Mouse (Mus musculus): ENCODE measurements around the gene Arhgef25.
"Not testable (repeated sequence)": the region's sequence is repeated elsewhere in the genome, so short reads cannot be mapped to it uniquely, and the experiment has no call there.

The Arhgef25 gene

DNA sequence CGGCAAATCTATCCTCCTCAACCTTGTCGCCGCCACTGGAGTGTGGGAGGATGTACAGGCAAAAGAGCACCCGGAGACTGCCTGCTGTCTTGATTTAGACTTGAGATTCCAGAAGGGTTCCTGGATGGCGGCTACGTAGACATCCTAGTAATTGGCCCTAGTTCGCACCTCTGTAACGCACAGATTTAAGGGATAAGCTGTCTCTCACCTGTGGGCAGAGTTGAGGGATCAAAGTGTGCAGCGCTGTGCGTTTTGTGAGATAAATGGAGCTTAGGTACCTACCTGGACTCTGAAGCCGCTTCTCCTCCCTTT is 23.5 kb downstream of the Arhgef25 start:
- no peak for DNase-seq (ENCODE audit: low read depth, low spot score)

DNA sequence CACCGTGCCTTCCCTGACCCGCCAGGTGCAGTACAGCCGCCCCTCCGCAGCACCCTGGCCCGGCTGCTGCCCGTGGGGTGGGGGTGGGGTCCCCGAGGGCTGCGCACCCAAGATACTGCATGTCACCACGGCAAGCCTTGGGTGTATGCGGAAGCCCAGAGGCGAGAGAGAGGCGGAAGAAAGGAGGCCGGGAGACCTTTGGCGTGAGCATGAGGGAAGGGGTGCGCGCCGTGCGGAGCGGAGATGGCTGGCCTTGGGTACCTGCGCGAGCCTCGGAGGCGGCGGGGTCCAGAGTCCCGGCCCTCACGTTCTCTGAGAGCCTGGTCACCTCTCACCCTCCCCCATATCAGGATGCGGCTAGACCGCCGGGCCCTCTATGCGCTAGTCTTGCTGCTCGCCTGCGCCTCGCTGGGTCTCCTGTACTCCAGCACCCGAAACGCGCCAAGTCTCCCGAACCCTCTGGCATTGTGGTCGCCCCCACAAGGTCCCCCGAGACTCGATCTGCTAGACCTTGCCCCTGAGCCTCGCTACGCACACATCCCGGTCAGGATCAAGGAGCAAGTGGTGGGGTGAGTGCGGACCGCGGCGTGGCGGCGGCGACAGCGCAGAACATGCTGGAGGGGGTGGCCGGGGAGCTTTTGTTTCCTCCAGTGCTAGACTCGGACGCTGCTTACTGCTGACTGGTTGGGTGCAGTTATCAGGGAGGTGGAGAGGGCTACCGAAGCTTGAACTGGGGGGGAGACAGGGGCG is 24.1 kb downstream of the Arhgef25 start:
- DNase-seq (ENCODE audit: low read depth, low spot score), result no peak

DNA sequence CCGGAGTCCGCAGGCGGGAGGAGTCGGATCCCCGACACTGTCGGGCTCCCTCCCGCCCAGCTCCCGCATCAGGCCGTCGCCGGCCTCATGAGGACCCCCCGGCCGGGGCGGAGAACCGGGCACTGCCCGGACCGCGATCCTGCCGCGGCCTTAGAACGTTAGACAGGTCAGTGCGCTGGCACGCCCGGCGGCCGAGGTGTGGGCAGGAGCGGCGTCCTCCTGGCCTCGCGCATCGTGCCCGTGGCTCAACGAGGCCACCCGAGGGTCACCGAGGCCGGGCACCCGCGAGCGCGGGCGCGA is 24.6 kb downstream of the Arhgef25 start:
- no peak for DNase-seq (ENCODE audit: low read depth, low spot score)

DNA sequence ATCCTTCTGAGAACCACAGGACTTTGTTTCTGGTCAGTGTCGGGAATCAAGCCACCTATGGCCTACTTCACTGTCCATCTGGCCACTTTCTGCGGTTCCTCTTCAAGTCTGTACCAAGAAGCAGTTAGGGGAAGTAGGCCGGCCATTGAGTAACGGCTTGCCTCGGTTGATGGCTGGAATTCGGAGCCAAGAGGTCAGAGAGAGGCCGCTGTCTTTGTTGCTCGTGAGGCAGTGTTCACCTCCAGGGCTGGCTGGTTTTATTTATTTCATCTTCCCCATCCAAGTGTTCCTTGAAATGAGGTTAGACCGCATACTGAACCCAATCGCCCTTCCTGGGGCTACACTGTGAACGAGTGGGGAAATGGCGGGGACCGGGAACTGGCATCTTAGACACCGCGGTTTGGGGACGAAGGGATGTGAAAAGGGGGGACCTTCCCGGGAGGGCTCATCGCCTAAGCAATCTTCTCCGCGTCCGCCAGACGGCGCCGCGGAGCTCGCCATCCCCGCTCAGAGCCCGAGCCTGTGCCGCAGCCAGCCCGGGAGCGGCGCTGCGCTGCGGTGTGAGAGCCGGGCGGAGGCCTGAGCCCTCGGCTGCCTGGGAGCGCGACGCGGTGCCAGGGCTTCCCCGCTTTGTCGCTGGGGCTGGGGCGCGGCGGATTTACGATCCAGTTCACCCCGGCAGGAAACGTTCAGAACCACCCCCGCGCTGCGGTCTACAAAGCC is 25.1 kb downstream of the Arhgef25 start, which contains the start of gene B4galnt1:
B4galnt1 (plus strand) TSS at position 595 of the 723 bp plus-strand sequence.
- DNase-seq (ENCODE audit: low read depth, low spot score), result peak; percentile 73

DNA sequence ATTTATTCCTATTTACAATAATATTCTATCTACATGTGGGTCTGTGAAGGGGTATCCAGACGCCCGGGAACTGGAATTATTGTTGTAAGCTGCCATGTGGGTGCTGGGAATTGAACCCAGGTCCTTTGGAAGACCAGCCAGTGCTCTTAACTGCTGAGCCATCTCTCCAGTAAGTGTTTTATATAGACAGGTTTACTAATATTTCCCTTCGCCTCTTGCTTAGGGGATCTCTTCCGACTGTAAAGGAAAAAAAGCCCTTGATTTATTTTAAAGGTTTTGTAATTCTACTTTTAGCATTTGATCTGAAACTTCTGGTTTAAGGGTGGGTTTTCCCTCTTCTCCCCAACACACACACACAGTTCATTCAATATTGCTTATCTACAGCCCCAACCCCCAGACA is 25.7 kb downstream of the Arhgef25 start:
- no peak for DNase-seq (ENCODE audit: low read depth, low spot score)

DNA sequence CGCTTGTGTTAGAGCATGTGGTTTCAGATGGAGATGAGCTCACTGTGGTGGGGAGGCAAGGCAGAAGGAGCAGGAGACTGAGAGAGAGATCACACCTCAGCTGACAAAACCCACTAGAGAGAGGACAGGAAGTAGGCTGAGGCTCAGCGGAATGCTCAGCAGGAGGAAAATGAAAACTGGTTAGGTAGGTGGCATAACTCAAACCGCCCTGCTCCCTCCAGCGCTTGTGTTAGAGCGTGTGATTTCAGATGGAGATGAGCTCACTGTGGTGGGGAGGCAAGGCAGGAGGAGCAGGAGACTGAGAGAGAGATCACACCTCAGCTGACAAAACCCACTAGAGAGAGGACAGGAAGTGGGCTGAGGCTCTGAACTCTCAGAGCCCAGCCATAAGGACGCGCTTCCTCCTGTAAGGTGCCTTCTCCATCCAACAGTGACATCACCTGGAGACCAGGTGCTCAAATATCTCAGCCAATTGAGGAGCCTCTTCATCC is 27.1 kb downstream of the Arhgef25 start:
- DNase-seq (ENCODE audit: low read depth, low spot score), result not testable (repeated sequence)

DNA sequence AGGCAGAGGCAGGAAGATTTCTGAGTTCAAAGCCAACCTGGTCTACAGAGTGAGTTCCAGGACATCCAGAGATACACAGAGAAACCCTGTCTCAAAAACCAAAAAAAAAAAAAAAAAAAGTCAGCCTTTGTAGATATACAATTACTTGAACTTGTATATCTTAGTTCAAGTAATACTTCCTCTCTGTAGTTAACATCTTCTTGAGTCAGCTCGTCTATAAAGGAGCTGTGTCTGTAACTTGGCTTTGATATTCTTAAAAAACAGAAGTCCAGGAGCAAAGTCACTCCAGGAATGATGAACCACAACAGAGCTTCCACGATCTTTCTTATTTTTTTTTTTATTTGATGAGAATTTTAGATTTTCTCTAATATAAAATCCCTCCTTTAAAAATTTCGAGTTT is 29.2 kb downstream of the Arhgef25 start:
- no peak for DNase-seq (ENCODE audit: low read depth, low spot score)

DNA sequence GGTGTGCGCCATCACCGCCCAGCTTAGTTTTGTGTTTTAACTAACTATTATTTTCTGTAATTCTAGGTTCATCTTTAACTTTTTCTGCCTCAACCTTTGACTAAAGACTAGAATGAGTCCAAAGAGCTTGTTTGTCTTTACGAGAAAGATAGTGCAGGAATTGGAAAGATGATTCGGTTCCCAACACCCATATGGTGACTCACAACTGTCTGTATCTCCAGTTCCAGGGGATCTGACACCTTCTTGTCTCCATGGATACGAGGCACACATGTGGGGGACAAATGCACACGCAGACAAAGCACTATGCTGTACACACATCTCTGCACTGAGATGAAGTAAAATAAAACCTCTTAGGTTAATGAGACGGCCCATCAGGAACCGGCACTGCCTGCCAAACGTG is 29.8 kb downstream of the Arhgef25 start:
- DNase-seq (ENCODE audit: low read depth, low spot score), result no peak

DNA sequence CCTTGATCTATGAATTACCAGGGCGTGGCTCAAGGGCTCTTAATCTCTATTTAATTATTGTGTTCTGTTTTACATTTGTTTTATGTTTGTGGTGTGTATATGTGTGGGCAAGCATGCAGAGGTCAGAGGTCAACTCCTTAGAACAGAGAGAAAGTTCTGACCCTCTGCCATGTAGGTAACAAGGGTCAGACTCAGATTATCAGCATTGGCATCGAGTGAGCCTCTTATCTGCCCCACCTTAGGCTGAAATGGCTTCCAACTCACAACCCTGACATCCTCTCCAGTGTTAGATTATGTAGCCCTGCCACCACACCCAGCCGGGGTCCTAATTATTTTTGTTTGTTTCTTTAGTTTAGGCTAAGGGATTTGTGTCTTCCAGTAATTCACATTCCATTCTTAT is 31.4 kb downstream of the Arhgef25 start:
- DNase-seq (ENCODE audit: low read depth, low spot score), result no peak

DNA sequence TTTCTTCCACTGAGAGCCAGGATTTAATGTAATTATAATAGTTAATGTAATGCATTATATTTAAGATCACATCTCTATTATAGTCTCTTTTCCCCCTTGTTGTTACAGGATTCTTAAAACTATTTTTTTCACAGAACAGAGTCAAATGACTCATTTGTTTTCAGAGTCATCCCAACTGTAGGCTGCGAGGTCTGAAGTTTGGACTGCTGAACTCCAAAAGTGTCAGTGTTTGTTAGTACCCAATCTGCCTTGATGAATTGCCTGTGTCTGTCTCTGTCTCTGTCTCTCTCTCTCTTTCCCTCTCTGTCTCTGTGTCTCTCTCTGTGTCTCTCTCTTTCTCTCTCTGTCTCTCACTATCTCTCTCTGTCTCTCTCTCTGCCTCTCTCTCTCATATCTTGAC is 33.4 kb downstream of the Arhgef25 start:
- no peak for DNase-seq (ENCODE audit: low read depth, low spot score)

DNA sequence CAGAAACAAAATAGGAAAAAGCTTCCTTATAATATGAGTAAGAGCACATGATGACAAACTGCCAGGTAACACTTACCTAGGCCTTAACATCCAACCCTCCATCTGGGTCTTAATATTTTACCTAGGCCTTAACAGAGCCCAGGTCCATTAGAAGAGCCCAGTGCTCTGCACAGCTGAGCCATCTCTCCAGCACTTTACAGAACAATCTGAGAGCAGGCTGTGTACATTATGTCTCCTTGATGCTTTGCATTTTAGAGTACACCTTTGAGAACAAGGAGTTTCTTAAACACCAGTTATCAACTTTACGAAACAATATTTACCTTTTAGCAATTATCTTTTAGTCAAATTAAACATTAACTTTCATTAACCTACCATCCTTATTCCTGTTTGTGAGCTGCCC is 33.8 kb downstream of the Arhgef25 start:
- no peak for DNase-seq (ENCODE audit: low read depth, low spot score)

DNA sequence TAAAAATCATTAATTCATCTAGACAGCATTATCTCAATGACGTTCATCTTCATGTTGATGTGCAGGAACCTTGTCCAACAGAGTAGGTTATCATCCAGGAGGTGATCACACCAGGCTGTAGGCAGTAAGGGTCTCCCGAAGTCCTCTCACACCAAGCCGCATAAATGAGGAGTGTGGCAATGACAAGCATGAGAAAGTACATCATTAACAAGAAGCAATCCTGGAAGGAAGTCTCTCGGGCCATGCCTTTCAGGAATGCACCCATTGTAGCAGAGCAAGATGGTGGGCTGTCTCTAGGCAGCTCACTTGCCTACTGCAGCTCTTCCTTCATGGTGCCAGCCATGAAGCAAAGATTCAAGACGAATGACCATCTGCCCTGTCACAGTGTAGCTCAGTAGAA is 35.2 kb downstream of the Arhgef25 start:
- no peak for DNase-seq (ENCODE audit: low read depth, low spot score)

DNA sequence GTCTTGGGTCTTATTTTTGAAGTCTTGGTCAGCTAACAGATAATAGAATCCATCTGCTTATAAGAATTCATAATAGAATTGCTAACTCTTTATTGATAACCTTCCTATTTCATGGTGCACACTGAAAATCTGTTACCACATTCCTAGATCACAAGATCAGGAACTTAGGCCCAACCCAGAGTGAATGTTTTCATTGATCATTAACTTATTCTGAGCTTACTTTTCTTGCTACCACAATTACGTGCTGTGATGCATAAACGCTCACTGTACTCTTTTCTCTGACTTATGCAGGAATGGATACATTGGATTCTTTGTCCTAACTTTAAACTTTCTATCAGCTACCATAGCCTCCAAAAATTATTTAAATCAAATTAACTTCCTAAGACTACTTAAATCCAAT is 35.6 kb downstream of the Arhgef25 start:
- DNase-seq (ENCODE audit: low read depth, low spot score), result no peak

DNA sequence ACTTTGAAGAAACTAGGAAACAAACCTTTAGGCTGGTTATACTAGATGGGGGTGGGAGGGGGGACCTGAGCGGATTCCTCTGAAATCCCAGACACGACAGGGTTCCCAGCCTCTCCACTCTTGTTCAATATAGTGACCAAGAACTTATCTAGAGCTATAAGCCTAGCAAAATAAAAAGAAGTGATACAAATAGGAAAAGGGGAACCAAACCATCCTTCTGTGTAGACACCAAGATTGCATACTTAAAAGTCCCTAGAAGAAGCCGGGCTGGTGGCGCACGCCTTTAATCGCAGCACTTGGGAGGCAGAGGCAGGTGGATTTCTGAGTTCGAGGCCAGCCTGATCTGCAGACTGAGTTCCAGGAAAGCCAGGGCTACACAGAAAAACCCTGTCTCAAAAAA is 36.6 kb downstream of the Arhgef25 start:
- DNase-seq (ENCODE audit: low read depth, low spot score), result no peak

DNA sequence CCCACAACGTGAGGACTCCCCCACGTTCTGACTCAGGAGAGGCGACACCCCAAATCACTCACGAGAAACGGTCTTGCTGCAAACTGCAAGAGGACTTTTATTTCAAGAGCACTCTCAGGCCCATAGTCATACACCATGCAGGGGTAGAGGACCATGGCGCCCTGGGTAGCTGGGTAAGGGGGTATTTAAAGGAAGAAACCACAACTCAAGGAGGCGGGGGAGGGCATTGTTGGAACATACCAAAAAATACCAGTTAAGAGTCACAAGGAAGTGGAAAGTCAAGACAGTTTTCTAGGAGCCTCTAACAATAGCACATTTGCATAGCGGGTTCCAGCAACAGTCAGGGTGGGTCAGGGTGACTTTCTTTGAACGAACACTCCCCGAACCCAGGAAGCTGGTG is 37.3 kb downstream of the Arhgef25 start:
- not testable (repeated sequence) for DNase-seq (ENCODE audit: low read depth, low spot score)

DNA sequence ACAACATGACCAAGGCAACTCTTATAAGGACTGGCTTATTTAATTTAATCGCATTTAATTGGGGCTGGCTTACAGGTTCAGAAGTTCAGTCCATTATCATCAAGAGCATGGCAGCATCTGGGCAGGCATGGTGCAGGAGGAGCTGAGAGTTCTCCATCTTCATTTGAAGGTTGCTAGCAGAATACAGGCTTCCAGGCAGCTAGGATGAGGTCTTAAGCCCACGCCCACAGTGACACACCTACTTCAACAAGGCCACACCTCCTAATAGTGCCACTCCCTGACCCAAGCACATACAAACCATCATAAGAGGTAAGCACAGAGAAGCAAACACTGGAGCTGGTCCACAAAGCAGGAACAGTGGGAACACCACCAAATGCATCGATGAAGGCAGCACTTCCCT is 38.6 kb downstream of the Arhgef25 start:
- not testable (repeated sequence) for DNase-seq (ENCODE audit: low read depth, low spot score)

DNA sequence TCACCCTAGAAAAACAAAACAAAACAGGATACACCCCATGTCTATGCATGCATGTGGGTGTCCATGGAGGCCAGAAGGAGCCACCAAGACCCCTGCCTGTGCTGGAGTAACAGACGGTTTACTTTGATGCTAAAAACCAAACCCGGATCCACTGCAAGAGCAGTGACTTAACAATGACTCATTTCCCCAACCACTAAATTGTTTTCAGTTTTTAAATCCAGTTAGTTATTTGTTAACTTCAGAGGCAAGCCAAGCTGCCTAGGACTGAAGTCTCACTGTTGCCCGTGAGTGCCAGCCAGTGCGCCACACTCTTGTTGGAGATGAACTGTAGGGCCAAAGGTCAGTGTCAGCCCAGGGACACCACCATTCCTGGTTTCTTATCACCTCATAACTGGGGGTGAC is 39.4 kb downstream of the Arhgef25 start:
- no peak for DNase-seq (ENCODE audit: low read depth, low spot score)

DNA sequence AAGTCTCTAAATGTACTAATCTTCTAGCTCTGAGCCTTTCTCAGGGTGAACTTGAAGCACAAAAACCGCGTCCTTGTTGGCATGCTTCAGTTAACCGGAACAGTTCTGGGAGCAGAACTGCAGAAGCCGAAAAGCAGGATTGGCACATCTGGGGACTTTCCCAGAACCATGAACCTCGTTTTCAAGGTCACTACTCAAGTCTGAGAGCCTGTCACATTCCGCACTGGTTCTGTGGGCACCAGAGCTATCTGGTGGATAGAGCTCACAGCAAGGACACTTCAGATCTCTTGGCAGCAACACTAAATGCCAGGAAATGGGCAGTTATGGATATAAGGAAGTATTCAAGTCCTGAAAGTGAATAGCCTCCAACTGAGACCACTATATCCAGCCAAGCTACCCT is 42.7 kb downstream of the Arhgef25 start:
- DNase-seq (ENCODE audit: low read depth, low spot score), result no peak

DNA sequence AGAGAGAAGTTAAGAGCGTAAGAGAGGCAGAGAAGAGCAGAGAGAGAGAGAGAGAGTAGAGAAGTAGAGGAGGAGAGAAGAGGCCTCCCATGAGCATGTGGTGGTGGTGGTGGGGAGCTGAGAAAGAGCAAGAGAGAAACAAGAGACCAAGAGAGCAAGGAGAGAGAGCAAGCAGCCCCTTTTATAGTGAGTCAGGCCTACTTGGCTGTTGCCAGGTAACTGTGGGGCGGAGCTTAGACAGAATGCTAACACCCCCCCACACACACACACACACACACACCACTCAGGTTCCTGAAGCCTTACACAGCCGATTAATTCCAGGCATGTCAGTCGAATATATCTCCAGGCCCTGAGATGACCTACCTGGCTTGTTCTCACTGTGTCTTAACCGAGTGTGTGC is 44.6 kb downstream of the Arhgef25 start:
- DNase-seq (ENCODE audit: low read depth, low spot score), result no peak

DNA sequence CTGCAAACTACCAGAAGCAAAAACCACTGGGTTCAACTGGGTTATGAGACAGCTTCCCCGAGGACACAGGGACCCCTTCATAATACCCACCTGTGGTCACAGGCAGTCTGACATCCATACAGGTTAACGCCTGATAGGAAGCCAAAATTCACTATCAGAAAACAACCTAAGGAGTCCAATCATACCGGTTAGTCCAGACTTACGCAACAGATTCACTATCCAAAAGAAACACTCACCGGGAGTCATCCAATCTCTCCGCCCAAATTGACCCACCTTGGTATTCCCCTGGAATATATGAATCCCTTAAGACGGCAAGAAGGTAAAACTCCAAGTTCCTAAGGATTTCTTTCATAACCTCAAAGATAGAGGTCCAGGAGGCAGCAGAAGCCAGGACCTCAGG is 45.3 kb downstream of the Arhgef25 start:
- no peak for DNase-seq (ENCODE audit: low read depth, low spot score)

DNA sequence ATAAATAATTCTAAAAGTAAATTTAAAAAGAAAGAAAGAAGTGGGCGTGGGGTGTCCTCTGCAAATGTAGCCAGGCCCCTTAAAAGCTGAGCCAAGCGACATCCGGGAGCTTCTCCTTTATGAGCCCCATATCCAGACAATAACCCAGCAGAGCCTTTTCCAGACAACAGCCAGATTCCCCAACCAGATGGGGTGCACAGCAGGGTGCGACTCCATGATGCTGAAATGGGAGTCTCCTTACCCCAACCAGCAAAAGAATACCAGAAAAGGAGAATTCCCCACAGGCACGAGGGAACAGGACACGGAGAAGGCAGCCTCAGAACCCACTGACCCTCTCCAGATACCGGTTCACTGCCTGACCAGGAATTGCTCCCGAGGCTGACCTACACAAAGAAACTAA is 46.7 kb downstream of the Arhgef25 start:
- DNase-seq (ENCODE audit: low read depth, low spot score), result no peak

DNA sequence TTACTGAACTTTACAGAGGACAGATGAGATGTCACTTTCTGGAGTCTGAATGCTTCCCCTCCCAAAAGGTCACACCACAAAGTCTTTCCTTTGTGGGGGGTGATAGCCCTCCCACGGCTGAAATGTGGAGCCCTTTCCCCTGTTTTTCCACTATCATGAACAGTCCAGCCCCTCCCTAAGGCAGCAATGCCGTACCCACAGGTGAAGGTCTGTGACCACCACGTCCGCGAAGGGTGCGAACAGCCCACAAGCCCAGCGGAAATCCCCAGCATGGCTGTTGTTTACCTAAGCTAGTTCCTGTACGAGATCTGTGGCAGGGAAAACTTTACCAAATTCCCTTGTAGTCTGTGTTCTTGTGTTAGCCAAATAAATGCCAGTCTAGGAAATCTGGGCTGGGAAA is 48.4 kb downstream of the Arhgef25 start:
- DNase-seq (ENCODE audit: low read depth, low spot score), result no peak

DNA sequence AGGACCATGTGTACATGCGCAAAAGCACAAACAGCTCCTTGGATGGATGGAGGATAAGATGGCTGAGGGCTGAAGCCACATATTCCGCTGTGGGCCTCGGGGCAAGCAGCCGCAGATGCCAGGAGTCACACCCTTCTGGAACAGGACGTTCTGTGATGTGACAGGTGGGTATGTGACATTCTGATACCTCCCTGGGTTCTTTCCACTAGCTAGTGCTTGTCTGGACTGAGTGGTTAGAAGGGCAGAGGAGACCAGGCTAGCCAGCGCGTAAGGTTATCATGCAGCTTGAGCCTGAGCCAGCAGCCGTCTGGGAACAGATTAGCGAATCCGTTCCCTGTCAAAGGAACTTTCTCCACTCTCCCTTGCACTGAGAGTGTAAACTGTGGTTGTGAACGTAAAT is 48.9 kb downstream of the Arhgef25 start:
- no peak for DNase-seq (ENCODE audit: low read depth, low spot score)
